Mouse (Mus musculus): ENCODE results near the gene Smg6. TPM values are rescaled to one million over a fixed set of nuclear protein-coding genes. Genes with fewer than 3 reads are reported as not detected.

Gene Smg6
- total RNA-seq, 2 experiments from 2014 or later, result 11.9 to 12.4 TPM

- intact Hi-C loops (cut with DNase I), result no loop called here
- no peak for TF ChIP-seq CTCF (IDR thresholded peaks at IDR 0.05)
- Histone ChIP-seq H3K27ac (peak within 1 kb of the TSS; percentile 82), H3K4me3 (peak within 1 kb of the TSS; percentile 90)
- DNase-seq, result no peak
Observed at GRCm38 (mm10) chr11:75190905-75191441, 265.4 kb downstream of the Smg6 start, which contains the start of gene Dph1. Gene Dph1 (minus strand): TSS chr11:75191241.

- no peak for TF ChIP-seq CTCF (IDR thresholded peaks at IDR 0.05)
- intact Hi-C loops (cut with DNase I), result loop anchor here (1.0 kb wide), 2 partner anchors 40 to 99 kb away; no protein-coding TSS in a partner anchor
- no peak for DNase-seq
- Histone ChIP-seq H3K4me3 (no peak overlapping the region), H3K27ac (no peak overlapping the region)
Observed at GRCm38 (mm10) chr11:75191841-75192240, 266.2 kb downstream of the Smg6 start.

- intact Hi-C loops (cut with DNase I), result loop anchor here (1.0 kb wide), 2 partner anchors 40 to 99 kb away; no protein-coding TSS in a partner anchor
- TF ChIP-seq CTCF (IDR thresholded peaks at IDR 0.05), result peak; percentile 90
- H3K27ac ChIP-seq, result peak overlapping the region; percentile 73
Observed at GRCm38 (mm10) chr11:75192336-75193214, 267.0 kb downstream of the Smg6 start.

GRCm38 (mm10) chr11:75193256-75194071 is 267.8 kb downstream of the Smg6 start, which contains the start of gene Rtn4rl1:
Gene Rtn4rl1 (plus strand): TSS chr11:75193783.
- TF ChIP-seq CTCF (IDR thresholded peaks at IDR 0.05), result no peak
- Histone ChIP-seq H3K4me3 (peak within 1 kb of the TSS; percentile 75), H3K27ac (peak within 1 kb of the TSS; percentile 73)
- intact Hi-C loops (cut with DNase I), result no loop called here
- DNase-seq, result peak; percentile 80

More at GRCm38 (mm10) chr11:75192336-75193214, 267.0 kb downstream of the Smg6 start:
- peak; percentile 88 for DNase-seq
- H3K4me3 ChIP-seq, result peak overlapping the region; percentile 75

GRCm38 (mm10) chr11:75194121-75194849 is 268.7 kb downstream of the Smg6 start:
- DNase-seq, result peak; percentile 39
- H3K27ac ChIP-seq, result peak overlapping the region; percentile 73
- H3K4me3 ChIP-seq, result peak overlapping the region; percentile 75
- TF ChIP-seq CTCF (IDR thresholded peaks at IDR 0.05), result no peak
- intact Hi-C loops (cut with DNase I), result no loop called here

- DNase-seq, result peak; percentile 65
Observed at GRCm38 (mm10) chr11:75194850-75195461, 269.3 kb downstream of the Smg6 start.

GRCm38 (mm10) chr11:75196131-75196530 is 270.5 kb downstream of the Smg6 start:
- intact Hi-C loops (cut with DNase I), result no loop called here
- no peak overlapping the region for H3K4me3 ChIP-seq
- H3K27ac ChIP-seq, result no peak overlapping the region
- TF ChIP-seq CTCF (IDR thresholded peaks at IDR 0.05), result no peak
- DNase-seq, result no peak

More at GRCm38 (mm10) chr11:75194850-75195461, 269.3 kb downstream of the Smg6 start:
- Histone ChIP-seq H3K27ac (no peak overlapping the region), H3K4me3 (peak overlapping the region; percentile 75)
- intact Hi-C loops (cut with DNase I), result no loop called here
- peak; percentile 21; the same call in 1 of the 2 replicates for TF ChIP-seq CTCF (IDR thresholded peaks at IDR 0.05)

GRCm38 (mm10) chr11:75197956-75198355 is 272.3 kb downstream of the Smg6 start:
- TF ChIP-seq CTCF (IDR thresholded peaks at IDR 0.05), result no peak
- H3K27ac ChIP-seq, result no peak overlapping the region
- intact Hi-C loops (cut with DNase I), result no loop called here

GRCm38 (mm10) chr11:75198792-75199191 is 273.2 kb downstream of the Smg6 start:
- intact Hi-C loops (cut with DNase I), result no loop called here
- no peak for TF ChIP-seq CTCF (IDR thresholded peaks at IDR 0.05)

More at GRCm38 (mm10) chr11:75197956-75198355, 272.3 kb downstream of the Smg6 start:
- no peak overlapping the region for H3K4me3 ChIP-seq
- no peak for DNase-seq

GRCm38 (mm10) chr11:75199951-75200350 is 274.3 kb downstream of the Smg6 start:
- no peak for TF ChIP-seq CTCF (IDR thresholded peaks at IDR 0.05)
- intact Hi-C loops (cut with DNase I), result no loop called here
- Histone ChIP-seq H3K4me3 (no peak overlapping the region), H3K27ac (no peak overlapping the region)
- DNase-seq, result no peak

More at GRCm38 (mm10) chr11:75198792-75199191, 273.2 kb downstream of the Smg6 start:
- Histone ChIP-seq H3K4me3 (no peak overlapping the region), H3K27ac (no peak overlapping the region)
- no peak for DNase-seq

- intact Hi-C loops (cut with DNase I), result no loop called here
Observed at GRCm38 (mm10) chr11:75200935-75201334, 275.3 kb downstream of the Smg6 start.

More at GRCm38 (mm10) chr11:75200935-75201334, 275.3 kb downstream of the Smg6 start:
- no peak for DNase-seq
- Histone ChIP-seq H3K4me3 (no peak overlapping the region), H3K27ac (no peak overlapping the region)
- no peak for TF ChIP-seq CTCF (IDR thresholded peaks at IDR 0.05)

All from gastrocnemius, adult 2 months (tissue).